Mouse (Mus musculus): ENCODE data around the gene E2f8.

DNA sequence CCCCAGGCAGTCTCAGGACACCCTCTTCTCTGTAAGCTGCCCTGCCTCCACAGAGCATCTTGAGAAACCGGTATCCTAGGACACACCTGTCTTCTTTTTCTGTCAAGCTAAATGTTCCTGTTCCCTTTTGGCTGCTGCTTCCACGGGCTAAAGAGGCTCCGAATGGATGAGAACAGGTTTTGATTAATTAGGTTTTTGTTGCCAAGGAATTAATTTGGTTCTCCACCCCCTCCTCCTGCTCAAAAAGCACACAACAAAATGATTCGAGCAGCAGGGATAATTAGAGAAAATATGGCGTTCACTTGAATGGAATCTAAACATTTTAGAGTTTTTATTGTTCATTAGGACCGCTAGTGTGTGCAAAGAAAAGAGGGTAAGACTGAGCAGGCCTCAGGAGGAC lies 28.9 kb upstream of the E2f8 start:
- TF ChIP-seq CTCF (IDR thresholded peaks at IDR 0.05; ENCODE audit: extremely low read depth, insufficient read length, insufficient replicate concordance, low read depth, low read length) (no peak), POLR2A (IDR thresholded peaks at IDR 0.05; ENCODE audit: low read depth, low read length) (no peak)
